Mouse (Mus musculus): ENCODE data around the gene Nr2f2.

Nr2f2 gene

DNA sequence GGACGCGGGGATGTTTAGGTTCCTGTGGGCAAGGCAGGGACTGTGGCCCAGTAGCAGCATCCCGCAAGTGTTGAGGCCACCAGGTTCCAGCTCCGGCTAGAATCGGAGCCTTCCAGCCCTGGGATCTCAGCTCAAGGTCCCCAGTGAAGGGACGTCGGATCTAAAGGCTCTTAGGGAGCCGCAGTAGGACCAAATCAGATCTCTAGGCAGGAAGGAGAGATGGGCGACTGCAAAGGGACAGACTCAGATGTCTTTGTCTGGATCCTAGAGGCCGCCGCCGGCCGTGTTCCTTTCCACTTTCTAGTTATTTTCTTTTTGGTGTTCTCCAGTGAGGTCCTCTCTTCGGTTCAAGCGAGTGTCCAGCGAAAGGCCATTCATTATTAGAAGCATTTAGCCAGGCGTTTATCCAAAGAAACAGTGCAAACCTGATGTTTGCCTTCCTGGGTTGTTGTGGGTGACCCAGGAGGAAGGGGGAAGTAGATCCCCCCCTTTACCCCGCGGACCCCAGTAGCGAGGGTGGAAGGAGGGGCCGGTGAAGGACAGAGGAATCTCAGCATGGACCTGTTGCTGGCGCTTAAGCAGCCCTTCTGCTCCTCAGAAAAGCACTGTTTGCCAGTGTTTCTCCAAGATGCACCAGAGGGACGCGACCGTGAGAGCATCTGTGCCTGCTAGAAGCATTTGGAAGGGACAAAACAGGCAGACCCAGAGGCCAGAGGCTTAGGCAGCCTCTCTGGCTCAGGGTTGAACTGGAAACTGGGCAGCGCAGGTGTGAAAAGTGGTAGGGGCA is 34.3 kb downstream of the Nr2f2 start:
- DNase-seq = peak; percentile 25

DNA sequence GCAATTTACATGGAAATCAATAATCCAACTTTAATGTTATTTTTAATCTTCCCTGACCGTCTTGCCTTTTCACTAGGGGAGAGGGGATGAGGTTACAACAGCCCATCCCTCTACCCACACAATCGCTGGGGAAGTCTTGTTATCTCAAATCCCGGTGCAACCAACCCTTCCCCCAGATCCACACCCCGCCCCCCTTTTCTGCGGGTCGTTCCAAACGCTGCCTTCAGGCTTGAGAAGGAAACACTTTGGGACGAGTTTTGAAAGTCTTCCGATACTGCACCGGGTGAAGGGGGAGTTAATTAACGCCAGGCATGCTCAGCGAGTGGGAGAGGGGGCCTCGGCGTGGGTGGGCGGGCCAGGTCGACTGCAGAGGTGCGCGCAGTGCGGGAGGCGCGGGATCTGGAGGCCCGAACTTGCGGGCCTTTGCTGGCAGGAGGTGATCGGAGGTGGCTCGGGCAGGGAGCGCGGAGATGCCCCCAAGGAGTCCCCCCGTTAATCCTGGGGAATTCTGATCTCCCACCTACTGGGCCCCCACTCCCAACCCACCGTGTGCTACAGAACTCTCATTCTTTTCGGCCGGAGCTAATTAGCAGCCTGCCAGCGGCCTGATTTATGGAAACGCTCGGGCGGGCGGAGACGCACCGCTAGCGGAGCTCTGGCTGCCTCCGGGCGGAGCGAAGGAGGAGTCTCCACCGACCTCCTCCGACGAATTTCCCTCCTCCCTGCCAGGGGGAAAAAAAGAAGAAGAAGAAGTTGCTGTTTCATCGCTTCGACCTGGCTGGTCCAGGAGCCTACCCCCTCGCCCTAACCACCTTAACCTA is 35.1 kb downstream of the Nr2f2 start:
- DNase-seq = peak; percentile 90

GRCm38 (mm10) chr7:70330761-70331242 is 35.7 kb downstream of the Nr2f2 start:
- peak; percentile 35 for DNase-seq

DNA sequence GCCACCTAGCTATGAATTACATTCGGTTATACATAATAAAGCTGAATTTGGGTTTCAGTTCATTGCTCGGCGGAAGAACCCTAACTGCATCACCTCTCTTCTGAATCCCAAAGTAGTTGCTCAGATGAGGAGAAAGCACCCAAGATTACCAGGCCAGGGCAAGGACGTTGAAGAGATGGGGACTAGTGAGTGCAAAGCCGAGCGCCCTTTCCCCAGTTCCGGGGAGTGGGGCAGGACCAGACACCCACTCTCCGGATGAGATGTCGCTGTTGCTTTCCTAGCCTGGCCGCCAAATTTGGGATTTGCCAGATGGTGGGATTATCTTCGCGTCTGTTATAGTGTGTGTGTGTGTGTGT is 36.4 kb downstream of the Nr2f2 start:
- DNase-seq = peak; percentile 16

GRCm38 (mm10) chr7:70329521-70330206 is 36.9 kb downstream of the Nr2f2 start:
- no peak for DNase-seq

GRCm38 (mm10) chr7:70329037-70329516 is 37.5 kb downstream of the Nr2f2 start:
- DNase-seq = no peak

DNA sequence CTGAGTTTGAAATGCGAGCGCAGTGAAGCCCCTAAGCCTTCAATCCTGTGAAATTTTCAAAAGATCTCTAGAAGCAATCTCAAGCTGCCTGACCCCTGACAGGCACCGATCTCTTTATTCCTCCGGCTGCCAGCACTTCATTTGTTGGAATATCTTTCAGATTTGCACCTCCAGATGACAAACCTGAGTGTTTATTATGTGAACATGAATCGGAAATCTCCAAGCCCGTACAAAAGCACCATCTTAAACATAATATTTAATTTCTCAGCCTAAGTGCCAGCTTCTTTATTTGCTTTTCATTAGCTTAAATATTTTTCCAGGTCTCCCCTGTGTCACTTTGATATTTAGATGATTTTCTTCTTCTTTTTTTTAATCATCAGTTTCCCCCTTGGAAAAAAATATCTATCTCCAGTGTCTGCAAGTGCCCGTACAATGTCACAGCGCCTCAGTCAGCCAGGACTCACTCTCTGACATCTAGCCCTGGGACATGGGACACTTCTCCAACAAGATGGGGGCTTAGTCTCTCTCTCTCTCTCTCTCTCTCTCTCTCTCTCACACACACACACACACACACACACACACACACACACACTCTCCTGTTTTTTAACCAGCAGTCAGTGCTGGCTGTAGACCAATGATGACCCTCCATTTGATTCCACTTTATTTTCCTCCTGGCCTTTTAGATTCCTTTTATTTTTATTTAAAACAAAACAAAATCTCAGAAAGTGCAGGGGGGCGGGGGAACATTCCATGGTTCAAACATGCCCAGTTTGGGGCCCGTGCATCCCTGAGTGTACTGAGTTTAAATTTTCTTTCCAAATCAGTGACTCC is 38.1 kb downstream of the Nr2f2 start:
- DNase-seq = no peak

- DNase-seq = no peak
Measured at GRCm38 (mm10) chr7:70327191-70327590, 39.3 kb downstream of the Nr2f2 start.

DNA sequence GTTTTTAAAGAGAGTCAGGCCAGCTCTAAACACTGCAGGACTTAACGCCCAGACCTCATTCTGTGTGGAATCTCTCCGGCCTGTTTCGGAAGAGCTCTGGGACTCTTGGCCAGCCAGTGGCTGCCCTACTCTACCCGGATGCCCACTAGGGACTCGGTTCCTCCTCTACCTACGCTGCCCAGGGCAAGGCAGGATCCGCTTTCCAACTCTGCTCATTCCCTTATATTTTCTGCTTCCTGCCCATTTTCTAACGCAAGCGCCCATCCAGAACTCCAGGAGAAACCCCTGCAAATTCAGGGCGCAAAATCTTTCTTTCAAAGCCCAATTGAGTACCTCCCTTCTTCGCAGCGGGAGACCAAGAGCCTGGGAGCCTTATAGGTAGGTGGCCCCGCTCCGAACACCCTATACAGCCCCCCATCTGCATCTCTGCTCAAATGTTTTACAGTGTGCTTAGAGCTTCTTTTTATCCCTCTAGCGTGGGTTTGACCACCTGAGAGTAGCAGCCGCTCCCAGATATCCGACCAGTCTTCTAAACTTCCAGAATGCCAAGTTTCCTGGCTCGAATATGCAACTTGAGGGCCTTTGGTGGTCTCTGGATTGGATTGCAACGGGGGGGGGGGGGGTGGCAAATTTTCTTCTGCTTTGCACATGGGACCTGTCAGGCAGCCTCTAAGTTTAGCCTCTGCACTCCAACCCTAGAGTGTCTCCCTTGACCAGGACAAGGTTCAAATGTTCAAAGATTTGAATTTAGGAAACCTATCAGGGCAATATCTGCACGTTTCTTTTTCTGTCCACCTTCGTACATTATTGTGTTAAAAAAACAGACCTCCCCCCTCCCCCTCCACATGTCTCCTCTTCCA is 40.1 kb downstream of the Nr2f2 start:
- DNase-seq = peak; percentile 15

DNA sequence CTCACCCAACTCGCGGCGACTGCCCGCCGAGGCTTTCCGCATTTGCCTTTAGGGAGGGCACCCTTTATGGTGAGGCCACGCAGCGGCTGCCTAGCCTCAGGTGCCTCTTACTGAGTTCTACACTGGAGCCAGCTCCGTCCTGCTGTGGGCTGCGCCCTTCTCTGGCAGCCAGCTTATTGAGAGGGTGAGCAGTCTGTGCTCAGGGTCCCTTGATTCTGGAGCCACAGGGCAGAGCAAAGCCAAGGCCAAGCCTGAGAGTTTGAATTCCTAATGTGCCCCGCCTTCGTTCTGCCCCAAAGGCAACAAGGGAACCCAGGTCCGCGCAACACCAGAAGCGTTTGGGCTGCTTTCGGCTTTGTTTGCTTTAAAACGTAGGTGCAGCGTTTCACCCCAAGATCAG is 41.2 kb downstream of the Nr2f2 start:
- peak; percentile 30 for DNase-seq

GRCm38 (mm10) chr7:70324541-70324940 is 42.0 kb downstream of the Nr2f2 start:
- DNase-seq = no peak

GRCm38 (mm10) chr7:70324041-70324440 is 42.5 kb downstream of the Nr2f2 start:
- DNase-seq = no peak

GRCm38 (mm10) chr7:70305716-70306115 is 60.8 kb downstream of the Nr2f2 start:
- no peak for DNase-seq

- DNase-seq = no peak
Measured at GRCm38 (mm10) chr7:70304426-70304825, 62.1 kb downstream of the Nr2f2 start.

Data from kidney, postnatal 10 days (tissue).